Mouse (Mus musculus): ENCODE data around the gene Crtc3.

Gene Crtc3

DNA sequence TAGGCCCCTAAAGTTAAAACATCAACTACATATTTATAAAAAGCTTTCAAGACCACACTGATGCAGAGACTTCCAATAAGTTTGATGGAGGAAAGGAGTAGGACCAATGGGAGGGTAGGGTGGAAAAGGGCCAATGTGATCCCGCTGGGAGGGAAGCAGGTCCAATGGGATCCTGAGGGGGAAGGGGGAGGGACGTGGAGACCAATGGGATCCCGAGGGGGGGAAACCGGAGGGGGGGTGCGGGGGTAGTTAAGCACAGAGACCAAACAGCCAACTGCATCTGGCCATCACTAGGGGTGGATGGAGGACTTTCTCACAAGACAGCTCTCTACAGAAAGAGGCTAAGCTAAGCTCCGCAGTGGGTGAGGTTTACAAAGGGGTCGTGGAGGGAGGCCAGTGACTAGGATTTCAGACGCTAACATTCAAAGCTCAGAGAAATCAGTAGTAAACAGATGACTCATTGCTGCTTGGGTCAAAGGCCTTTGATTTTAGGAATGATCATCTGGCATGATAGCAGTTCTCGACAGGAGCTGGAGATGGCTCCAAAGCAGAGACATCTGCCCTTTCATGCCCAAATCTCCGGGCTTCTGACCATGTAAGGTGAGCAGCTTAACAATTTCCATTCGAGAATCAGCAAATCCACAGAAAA is 83.6 kb downstream of the Crtc3 start:
- CTCF ChIA-PET = interaction anchor here (0.7 kb wide), 1 partner anchor 44 kb away, joined by 3 read pairs; no protein-coding TSS in a partner anchor

DNA sequence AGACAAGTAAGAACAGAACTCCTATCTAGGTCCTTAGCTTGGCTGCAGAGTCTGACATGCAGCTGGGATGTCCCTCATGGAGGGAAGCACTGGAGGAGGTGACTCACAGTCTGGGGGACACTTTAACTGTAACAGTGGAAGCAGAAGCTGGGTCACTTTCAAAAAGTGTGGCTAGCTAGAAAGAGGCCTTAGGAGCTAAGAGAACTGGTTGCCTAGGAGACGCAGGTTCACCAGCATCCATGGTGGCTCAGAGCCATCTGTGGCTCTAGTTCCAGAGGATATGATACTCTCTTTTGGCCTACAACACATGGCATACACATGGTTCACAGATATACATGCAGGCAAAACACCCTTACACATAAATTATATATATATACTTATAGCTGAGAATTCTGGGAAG is 86.1 kb downstream of the Crtc3 start:
- CTCF ChIA-PET = no interaction called here

DNA sequence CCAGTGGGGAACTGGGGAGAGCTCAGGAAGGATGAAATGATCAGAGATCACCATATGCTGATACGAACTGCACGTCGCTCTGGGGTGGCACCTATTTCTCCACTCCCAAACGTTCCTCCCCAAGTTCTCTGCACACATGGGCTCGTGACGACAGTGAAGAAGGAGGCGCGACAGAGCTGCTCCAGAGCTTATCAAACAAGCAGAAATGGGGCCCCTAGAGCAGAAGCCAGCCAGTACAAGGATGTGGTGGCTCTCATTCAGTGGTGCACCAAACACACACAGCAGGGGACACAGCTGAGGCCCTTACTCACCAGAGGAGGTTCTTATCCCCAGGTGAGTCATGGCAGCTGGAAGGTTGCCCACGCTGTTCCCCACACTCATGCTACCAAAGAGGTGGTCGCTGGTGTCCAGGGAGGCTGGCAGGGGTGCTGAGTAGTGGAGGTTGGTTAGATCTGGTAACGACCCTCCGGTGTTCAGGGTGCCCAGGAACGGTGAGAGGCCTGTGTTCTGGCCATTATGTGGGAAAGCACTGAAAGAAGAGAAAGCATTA is 90.2 kb downstream of the Crtc3 start:
- CTCF ChIA-PET = no interaction called here

DNA sequence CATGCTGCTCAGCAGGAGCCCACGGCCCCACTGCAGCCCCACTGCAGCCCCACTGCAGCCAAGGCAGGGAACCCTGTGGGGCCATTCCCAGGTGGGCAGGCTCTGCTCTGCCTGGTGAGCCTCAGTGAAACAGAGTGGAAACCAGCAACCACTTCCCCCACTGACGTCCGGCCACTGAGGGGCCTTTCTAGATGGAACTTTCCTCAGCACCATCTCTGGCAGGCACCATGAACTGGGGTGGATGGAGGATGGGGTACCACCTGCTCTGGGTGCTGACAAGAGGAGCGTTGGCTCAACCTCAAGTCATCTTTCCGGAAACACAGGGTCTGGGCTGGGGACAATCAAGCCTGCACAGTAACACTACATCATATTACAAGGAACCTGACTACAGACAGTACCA is 90.8 kb downstream of the Crtc3 start:
- CTCF ChIA-PET = no interaction called here

DNA sequence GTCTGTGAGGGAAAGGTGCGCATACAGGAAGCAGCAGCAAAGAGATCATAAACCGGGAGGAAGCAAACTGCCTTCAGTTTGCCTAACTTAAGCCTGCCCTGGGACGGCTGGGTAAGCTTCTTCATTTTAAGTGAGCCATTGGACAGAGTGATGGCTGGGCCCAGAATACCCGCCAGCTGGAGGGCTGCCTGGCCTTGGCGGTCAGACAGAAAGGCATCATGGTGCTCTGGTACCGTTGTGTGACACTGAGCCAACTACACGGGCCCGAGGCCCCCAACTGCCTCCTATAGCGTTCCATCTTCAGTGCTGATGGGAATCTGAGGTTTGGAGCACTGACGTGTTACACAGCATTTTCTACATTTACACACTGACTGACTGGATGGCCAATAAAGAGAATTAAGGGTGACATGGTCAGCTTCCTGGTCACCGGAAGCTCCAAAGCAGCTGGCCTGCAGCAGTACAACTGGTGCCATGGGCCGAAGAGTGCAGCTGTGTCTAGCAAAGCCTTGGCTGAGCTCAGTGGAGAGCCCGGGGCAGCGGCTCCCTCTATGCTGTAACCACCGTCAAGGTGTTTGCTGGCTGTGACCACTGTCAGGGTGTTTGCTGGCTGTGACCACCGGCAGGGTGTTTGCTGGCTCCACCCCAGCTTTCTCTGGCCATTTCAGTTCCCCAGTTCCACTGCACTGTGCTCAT is 99.5 kb downstream of the Crtc3 start:
- CTCF ChIA-PET = no interaction called here

DNA sequence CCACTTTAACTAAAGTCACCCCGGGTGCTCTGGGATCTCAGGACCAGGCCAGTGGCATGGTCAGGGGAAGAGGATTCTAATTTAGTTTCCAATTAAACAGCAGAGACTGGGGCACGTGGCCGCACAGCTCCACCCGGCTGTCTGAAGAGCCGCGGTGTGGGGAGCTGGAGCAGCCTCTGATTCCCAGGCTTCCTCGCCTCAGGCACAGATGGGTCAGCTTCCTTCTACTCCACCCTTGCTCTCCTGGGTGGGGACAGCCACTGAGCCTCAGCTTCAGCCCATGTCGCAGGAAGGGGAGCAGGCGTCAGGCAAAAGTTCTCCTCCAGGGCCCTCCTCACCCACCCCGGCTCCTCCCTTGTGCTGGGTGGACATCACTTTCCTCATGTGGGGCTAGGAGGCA is 101.0 kb downstream of the Crtc3 start:
- CTCF ChIA-PET = no interaction called here

DNA sequence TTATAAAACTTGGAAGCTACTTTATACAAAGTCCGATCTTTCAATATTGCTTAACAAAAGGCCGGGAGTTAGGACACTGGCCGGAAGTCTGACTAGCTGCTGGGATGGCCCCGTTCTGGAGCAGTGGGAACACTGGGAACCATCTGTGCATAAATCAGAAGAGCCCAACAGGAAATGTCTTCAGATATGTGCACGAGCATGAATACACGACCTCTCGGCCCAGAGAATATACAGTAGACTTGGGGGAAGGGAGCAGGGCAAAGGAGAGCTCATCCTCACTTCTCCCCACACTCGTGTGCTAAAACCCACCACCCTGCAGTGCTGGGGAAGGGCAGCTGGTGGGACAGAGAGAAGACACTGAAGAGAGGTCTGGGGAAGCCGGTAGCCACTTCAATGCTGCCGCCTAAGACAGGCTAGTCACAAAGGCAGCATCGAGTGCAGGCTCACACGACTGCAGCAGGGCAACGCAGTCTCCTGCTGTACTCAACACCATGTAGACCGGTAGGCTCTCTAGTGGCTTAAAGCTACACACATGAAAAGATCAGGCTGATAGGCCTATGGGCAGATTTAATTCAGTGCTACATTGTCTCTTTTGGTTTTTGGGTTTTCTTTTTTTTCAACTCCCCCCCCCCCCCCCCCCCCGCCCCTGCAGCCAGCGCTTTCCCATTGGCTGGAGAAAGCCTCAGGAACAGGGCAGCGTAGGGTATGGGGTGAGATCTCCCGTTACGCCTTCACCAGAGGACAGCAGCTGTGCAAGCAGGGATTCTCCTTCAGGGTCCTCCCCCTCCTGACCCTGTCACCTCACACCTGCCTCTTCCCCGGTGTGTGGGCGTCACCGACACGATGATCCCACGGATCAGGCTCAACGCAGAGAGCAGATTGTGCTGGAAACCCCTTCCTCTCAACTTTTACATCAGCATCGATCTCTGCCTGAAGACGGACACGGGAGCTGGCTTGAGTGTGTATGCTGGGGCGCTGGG is 101.7 kb downstream of the Crtc3 start:
- CTCF ChIA-PET = no interaction called here

DNA sequence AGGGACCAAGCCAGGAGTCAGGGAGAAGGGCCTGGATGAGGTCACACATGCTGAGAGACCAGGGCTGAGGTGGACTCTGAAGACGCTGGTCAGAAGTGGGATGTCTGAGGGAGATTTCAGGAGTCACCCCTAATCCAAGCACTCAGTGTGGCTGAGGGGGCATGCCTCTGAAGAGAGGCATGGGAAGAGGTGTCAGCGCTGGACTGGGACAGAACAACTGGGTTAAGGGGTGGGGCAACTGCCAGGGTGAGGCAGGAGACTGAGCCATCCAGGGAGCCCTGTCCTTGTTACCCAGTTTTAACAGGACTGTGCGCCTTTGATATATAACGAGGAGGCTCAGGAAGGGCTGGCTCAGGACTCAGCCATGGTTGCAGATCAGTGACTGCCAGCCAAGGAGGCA is 102.5 kb downstream of the Crtc3 start:
- CTCF ChIA-PET = no interaction called here

DNA sequence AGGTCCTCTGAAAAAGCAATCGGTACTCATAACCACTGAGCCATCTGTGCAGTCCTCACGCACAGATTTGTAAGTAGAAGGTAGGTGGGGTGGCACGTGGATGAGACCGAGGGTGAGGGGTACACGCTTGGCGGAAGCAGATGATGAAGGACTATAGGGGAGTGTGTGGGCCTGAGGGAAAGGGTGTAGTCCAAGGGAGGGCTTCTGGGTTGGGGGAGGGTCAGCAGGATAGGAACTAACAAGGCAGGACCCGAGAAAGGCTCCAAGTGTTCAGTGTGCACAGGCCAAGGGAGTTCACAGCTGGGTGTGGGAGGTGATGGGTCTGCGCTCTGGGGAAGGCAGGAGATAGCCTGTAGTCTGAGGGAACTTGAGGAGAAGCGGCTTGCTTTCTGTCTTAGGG is 103.3 kb downstream of the Crtc3 start:
- CTCF ChIA-PET = no interaction called here

DNA sequence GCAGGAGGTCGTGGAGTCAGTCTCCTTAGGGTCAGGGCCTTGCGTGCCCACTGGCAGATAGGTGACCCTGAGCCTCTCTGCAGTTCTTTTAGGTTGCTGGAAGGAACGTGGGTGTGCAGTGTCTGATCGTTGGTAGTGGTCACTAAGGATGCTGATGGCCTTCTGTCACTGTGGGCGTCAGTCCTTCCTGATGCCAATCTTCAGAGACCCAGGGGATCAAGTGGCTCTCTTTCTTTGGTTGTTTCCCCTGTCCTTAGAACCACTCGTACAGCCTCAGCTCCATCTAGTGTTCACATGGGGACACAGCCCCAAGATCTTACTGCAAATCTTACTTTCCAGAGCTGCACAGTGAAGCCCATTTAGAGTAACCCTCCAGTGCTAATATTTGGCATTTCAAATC is 104.7 kb downstream of the Crtc3 start:
- CTCF ChIA-PET = no interaction called here

DNA sequence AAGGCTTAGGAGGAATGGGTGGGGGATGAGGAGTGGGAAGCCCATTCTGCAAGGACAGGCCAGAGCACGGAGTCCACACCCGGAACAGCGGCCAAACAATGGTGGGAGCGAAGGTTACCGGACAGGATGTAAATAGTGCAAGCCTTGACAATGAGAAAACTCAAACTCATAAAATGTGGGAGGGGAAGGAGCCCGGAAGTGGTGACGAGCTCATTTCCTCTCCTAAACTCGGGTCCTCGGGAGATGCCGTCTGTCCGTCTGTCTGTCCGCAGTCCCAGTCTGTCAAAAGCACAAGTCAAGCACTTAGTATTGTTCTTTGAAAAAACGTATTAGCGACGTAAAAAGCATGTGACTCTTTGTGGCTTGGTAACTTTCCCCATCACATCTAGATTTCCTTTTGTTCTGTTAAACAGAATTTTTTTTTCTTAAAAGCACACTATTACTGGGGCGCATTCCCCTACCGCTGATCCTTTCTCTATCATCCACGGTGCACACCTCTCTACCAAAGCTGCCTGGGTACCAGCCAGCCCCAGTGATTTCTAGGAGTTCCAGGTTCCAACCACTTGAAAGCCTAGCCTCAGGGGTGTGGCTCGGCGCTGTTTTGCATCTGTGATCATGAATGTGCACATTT is 105.7 kb downstream of the Crtc3 start:
- CTCF ChIA-PET = interaction anchor here (0.6 kb wide), 1 partner anchor 134 kb away, joined by 22 read pairs; no protein-coding TSS in a partner anchor

DNA sequence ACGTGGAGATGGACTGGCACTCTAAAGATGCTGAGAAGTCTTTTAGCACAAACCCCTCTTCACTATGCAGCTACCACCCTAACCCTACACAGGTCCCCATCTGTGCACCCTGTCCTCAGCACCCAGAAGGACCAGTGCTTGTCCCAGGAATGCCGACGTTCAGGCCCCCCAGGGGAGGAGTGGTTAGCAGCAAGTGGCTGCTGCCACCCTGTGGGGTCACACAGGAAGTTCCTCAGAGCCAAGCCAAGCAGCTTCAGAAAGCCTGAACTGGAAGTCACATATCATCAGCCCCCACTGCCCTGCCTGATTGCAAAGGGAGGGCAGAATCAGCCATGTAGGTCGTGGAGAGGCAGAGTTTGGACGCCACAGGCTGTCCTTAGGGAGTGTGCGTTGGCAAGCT is 108.3 kb downstream of the Crtc3 start:
- CTCF ChIA-PET = no interaction called here

DNA sequence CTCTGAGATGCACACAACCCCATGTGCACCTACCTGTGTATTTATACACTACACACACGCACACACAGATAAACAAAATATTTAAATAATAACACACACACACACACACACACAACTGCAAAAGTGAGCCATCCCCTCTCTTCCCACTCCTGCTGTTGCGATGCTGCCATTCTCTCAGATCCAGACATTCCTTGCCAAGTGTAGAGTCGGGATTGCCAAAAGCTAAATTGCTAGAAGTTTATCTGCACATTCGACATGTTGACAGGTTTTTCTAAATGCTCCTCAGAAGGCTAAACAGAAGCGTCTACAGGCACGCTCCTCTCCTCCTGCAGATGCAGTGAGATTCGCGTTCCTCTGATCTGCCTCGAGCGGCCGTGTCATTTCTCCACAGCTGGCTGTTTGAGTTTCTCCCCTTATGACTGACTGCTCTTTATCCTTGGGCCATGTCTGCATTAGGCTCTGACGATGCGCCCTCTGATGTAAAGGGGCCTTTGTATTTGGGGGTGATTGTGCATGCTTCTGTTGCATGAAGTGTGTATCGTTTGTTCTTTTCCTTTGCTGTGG is 111.2 kb downstream of the Crtc3 start:
- CTCF ChIA-PET = no interaction called here

DNA sequence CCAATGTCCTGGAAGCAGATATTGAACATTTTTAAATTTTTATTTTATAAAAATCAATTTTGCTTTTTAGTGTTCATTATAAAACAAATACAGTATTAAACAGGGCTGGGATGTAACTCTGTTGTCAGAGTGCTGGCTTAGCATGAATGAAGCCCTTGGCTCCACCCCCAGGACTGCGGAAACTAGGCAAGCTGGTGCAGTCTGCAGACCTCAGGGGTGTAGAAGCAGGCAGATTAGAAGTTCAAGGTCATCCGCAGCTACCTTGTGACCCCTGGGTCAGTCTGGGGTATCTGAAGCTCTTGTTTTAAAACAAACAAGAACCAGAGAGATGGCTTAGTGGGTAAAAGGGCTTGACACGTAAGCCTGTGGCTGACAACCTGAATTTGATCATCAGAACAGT is 112.1 kb downstream of the Crtc3 start:
- CTCF ChIA-PET = no interaction called here

DNA sequence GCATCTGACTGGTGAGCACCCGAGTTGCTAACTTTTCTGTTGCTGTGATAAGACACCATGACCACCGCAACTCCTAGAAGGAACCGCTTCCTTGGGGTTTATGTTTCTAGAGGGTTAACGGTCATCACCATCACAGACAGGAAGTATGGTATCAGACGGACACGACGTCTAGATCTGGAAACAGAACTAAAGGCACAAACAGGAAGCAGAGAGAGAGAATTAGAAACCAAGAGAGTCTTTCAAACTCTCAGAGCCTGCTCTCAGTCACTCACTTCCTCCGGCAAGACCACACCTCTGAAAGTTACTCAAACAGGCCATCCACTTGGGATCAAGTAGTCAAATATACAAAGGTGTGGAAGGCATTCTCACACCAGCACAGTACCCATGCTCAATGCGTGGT is 112.9 kb downstream of the Crtc3 start:
- CTCF ChIA-PET = no interaction called here

DNA sequence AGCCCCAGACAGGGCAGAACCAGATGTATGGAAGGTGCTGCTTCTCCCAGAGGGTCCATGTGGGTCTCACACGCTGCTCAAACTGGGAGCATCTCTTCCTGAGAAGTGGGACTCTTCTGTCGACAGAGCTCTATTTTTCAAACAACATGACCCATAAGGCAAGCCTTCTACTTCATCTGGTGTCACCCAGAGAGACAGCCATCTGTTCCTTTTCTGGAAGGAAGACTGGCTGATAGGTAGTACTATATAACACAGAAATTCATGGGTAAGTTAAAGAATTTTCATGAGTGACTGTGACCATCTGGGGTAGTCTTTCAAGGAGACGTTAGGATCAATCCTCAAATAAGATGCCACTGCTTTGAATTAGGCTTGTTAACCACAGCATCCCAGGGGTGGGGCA is 115.6 kb downstream of the Crtc3 start:
- CTCF ChIA-PET = no interaction called here

DNA sequence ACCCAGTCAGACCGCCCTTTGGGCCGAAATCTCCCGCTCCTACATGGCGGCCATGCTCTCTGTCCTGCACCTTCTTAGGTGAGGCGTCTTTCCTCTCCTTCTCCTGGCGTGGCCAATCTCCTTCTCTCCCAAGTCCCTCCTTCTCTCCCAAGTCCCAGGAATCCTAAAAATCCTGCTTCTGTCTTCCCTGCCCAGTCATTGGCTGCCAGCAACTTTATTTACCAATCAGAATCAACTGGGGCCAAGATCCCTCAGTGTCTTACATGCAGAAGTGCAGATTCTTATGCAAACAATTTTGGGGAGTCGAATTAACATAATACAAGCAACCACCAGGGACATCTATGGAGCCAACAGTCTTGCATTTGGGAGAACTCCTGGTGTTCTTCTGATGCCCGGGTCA is 120.7 kb downstream of the Crtc3 start:
- CTCF ChIA-PET = no interaction called here

DNA sequence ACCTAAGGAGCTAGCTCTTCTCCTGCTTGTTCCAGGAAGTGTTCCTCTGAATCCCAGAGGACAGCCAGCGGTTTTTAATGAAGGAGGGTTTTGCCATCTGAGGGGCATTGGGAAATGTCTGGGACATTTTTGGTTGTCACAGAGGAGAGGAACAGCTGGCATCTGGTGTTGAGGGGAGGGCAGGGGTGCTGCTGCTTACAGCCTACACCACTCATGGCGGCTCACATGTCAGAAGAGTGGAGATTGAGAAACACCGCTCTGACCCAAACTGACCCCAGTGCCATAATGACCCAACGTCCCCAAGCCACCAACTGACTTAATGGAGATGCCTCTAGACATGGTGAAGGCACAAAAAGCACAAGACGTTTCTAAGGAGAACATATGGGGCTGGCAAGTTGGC is 126.7 kb downstream of the Crtc3 start:
- CTCF ChIA-PET = no interaction called here

DNA sequence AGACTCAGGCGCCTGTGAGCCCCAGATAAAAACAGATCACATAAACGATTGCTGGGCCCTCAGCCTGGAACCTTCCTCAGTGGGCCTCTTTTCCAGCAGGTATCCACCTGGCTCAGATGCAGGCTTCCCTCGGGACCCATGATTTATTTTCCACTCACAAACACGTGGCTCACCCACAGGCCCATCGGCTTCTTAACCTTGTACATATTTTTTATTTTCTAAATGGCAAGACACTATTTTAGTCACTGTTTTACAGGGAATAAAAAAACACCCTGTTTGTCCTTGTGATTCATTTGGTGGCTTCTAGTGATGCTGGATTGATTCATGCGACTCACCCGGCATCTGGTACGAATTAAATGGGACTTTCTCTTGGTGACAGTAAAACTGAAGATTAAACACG is 127.4 kb downstream of the Crtc3 start:
- CTCF ChIA-PET = no interaction called here

DNA sequence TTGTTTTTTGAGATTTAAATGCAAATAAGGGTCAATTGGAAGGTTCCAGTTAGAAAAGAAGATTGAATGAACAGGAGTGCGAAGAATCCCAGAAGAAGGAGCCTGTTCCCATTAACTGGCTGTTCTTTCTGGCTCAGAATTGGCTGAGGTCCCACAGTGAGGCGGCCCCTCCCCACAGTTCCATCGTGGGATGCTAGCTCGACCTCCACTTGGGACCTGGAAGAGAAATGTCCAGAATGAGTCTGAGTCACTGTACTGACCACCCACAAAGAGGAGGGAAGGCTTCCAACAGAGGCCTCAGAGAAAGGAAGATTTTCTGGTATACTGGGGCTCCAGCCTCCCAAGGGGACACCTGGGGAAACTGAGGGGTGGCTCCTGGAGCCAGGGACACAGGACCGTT is 130.1 kb downstream of the Crtc3 start:
- CTCF ChIA-PET = interaction anchor here (0.7 kb wide), 1 partner anchor 91 kb away, joined by 4 read pairs; no protein-coding TSS in a partner anchor

DNA sequence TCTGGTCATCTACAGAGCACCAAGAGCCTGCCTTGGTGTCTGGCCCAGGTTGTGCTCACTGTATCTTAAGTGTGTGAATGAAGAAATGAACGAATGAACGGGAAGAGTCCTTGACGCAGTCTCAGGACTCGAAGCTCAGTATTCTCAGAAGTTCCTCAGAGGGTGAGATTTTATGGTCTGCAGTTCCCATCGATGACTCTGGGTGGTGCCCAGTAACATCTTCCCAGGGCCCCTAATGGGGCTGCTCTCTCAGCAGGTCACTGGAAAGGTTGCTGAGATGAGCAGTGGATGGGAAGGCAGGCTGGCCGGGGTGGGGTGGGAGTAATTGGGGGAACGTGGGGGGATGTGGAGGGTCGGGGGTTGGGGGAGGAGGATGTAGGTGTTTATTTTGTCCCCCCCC is 130.6 kb downstream of the Crtc3 start:
- CTCF ChIA-PET = interaction anchor here (0.6 to 0.7 kb wide), 2 partner anchors 92 to 178 kb away, joined by 3 to 4 read pairs; no protein-coding TSS in a partner anchor

DNA sequence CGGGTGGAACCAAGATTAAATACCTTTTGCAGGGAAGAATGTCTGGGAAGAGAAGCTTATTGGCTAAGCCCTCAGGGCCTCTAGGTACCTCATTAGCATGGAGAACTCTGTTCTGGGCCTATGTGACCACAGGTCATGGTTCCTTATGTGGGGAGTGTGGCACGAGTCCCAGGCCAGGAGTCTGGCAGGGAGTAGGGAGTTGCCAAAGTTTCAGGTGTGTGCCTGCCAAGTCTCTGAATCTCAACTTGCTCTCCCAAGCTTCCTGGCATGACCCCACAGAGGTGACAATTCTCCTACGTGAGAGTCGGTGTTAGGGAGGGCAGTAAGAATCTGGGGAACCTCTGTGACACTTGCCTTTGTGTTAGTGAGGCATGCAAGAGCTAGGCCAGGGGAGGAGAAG is 131.5 kb downstream of the Crtc3 start:
- CTCF ChIA-PET = no interaction called here

Data from spleen, embryonic (tissue).